Mouse (Mus musculus) heart, postnatal 14 days (tissue): Measurements from ENCODE around the gene Foxg1. TPM values are rescaled to one million over a fixed set of nuclear protein-coding genes. Genes with fewer than 3 reads are reported as not detected.

Experiments
- DNase-seq, 2 experiments: peaks; one replicate each; pipeline ENCODE4 v3.0.0; 2021 to 2022
- intact Hi-C: fragments of 180-260 bp; cut with DNase I; formaldehyde crosslinking; loops from one replicate; pipeline ENCODE4 v1.15.1; 2025
- long read RNA-seq, 2 experiments: library from polyadenylated mRNA; stranded (forward); transcript quantifications; one replicate each; pipeline ENCODE4 v2.0.0; 2021
- total RNA-seq, 2 experiments: library from RNA; stranded (reverse); gene quantifications; 2 replicates each; pipeline ENCODE4 v1.2.3; 2021

Foxg1 gene
- not detected for total RNA-seq
- long read RNA-seq, experiment 1: 0 reads
- long read RNA-seq, experiment 2: 0 reads

DNA sequence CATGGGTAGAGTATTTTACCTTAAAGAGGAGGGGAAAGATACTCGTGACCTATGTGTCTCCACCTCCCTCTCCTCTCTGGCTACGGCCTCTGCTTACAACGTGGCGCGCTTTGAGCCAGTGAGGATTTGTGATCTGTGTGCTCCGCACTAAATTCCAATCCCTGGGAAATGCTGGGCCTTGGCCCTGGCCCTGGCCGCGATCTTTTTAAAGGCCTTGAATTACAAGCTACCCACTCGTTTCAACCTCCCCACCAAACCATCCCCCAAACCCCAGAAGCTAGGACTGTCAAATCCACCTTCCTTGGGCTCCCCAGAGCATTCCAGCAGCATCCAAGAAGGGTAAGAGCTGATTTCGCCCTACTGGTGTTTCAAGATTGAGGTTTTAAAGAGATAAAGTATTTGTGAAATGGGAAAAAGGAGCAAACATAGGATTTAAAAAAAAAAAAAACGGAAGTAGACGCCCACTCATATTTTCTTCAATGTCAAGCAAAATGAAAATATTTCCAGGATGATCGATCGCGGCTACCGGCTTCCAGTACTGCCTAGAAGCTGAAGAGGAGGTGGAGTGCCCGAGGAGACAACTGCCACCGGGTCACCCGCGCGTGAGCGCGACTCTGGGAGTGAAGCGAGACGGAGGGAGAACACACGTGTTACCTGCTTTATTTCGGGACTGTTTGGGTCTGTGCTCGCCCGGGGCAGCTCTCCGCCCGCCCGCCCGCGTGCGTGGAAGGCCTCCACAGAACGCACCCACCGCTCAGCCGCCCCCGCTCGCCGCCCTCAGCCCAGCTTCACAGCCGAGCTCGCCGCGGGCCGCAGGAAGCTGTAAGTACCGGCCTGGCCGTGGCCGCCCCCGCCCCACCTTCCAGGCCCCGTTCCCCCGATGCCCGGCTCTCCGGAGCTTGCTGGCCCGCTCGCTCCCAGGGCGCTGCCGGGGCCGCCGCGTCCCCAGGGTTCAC is at the start of gene Foxg1:
Foxg1 (plus strand) TSS at position 96 of the 956 bp plus-strand sequence.
- intact Hi-C loops: no loop called here
- DNase-seq: no peak

- intact Hi-C loops: no loop called here
- no peak for DNase-seq
Observed at GRCm38 (mm10) chr12:49349697-49350096, 32.8 kb upstream of the Foxg1 start.

DNA sequence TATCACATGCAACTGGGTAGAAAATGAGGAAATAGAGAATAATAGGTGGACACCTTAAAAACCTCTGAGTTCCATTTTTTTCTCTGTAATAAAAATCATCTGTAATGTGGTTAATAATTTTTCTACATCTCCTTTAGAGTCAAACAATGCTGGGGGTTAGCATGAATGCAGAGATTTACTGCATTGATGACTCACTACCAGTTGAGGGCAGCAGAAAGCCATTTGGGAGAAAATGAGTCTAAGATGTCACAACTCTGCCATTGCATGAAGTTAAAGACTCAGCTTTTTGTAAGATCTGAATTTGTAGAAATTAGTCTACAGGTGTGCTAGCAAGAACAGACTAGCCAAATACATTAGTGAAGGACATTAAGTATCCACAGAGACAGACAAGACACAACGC is 13.5 kb upstream of the Foxg1 start:
- intact Hi-C loops: no loop called here
- no peak for DNase-seq

- DNase-seq: no peak
- intact Hi-C loops: loop anchor here (2.0 to 5.0 kb wide), 3 partner anchors 930 to 1817 kb away; no protein-coding TSS in a partner anchor
Observed at GRCm38 (mm10) chr12:49372170-49372569, 10.3 kb upstream of the Foxg1 start.

DNA sequence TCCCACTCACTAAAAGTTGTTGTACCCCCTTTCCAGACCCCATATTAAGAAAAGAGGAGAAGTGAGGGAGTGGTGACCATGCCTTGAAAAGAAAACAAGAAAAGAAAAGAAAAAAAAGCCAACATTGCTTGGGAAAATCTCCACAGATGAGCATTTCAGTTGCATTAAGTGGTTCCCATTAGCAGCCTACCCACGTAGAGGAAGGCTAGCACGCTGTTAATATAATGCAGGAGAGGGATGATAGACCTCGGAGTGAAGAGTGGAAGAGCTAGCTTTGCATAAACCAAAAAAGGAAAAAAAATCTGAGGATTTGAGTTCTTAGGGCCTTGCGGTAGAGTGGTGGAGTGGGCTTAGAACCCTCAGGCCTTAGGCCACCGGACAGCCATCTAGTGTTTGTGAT is 9.3 kb upstream of the Foxg1 start:
- no peak for DNase-seq
- intact Hi-C loops: loop anchor here (2.0 to 5.0 kb wide), 3 partner anchors 929 to 1816 kb away; no protein-coding TSS in a partner anchor

GRCm38 (mm10) chr12:49373821-49374605 is 8.4 kb upstream of the Foxg1 start:
- no peak for DNase-seq
- intact Hi-C loops: loop anchor here (2.0 to 5.0 kb wide), 3 partner anchors 928 to 1815 kb away; no protein-coding TSS in a partner anchor

- no peak for DNase-seq
- intact Hi-C loops: loop anchor here (5.0 kb wide), 1 partner anchor 928 kb away; no protein-coding TSS in a partner anchor
Observed at GRCm38 (mm10) chr12:49374606-49374995, 7.9 kb upstream of the Foxg1 start.

GRCm38 (mm10) chr12:49375427-49376317 is 6.8 kb upstream of the Foxg1 start:
- DNase-seq: no peak
- intact Hi-C loops: no loop called here

GRCm38 (mm10) chr12:49376318-49376992 is 6.0 kb upstream of the Foxg1 start:
- no peak for DNase-seq
- intact Hi-C loops: no loop called here

- DNase-seq: no peak
- intact Hi-C loops: no loop called here
Observed at GRCm38 (mm10) chr12:49377281-49377970, 5.0 kb upstream of the Foxg1 start.

DNA sequence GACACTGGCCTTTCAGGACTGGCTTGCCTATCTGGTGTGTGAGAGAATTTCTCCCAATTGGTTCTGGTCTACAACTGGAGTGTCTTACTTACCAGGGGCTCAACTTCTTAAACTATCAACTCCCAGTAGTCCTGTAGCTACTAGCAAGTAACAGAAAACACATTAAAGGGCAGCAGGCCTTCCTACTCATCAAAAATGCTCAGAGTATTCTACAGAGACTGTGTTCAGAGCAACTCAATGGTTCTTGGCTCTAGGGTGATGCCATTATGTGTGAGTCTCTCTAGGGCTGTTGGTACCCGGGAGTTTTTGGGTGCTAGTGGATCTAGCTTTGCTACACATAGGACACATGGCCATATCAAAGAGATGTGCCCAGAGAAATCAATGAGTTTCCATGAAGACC is 3.5 kb upstream of the Foxg1 start:
- intact Hi-C loops: no loop called here
- DNase-seq: no peak

DNA sequence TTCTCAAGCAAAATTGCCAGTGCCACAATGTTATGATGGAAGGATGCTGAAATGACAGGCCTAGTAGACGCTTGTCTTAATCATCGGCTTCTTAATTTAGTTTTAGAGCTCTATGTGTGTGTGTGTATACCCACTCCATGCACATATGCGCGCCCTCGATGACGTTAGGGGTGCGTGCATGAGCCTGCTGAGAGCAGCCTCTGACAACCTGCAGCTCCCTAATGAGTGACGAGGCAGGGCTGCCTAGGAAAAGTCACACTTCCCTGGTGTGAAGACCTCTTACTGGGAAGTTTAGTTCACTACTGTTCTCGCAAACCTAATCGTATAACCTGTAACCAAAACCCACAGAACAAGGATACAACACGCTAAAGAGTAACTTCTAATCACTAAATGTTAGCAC is 3.0 kb upstream of the Foxg1 start:
- intact Hi-C loops: no loop called here
- DNase-seq: no peak

- no peak for DNase-seq
- intact Hi-C loops: no loop called here
Observed at GRCm38 (mm10) chr12:49380442-49380841, 2.0 kb upstream of the Foxg1 start.

DNA sequence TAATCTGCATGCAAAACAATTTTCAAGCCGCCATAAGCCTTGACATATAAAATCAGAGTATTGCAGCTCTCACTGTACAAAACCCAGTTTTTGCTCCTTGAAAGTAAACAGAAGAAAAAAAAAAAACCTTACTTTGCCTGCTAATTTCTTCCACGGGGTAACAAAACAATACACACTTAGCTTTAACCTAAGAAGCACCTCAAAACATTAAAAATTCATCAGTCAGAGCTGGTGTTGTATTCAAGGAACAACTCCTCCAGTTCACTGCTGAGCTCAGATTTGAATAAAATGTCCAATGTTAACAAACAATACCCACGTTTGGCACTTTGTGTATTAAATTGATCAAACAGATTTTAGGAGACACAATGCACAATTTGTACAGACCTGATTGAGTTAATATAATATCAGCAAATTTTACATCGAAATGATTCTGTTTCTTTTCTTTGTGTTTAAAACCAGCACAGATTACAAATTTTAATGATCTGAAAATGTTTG is 1.4 kb upstream of the Foxg1 start:
- no peak for DNase-seq
- intact Hi-C loops: no loop called here

- no peak for DNase-seq
- intact Hi-C loops: no loop called here
Observed at GRCm38 (mm10) chr12:49381721-49382365, 617 bp upstream of the Foxg1 start.

DNA sequence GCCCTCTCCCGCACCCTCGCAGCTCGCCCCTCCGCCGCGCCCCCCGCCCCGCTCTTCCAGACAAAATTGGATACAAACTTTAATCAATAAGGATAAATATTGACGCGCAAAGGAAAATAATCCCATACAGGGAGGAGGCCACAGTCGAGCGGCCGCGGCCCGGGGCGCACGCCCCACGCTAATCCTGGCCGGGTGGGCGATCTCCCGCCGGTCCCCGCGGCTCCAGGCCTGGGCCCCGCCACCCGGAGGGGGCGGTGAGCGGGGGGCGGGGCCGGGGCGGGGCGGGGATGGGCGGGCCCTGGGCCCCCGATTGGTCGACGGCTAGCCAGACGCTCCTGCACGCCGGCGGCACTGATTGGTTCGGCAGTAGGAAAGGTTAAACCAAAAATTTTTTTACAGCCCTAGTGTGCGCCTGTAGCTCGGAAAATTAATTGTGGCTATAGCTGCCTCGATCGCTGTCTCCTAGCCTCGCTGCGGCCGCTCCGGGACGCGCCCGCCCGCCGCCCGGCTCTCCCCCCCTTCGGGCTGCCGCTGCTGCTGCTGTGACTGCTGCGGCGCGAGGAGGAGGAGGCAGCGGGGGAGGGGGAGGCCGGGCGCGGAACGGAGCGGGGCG is 1.2 kb downstream of the Foxg1 start:
- DNase-seq: no peak
- intact Hi-C loops: no loop called here

GRCm38 (mm10) chr12:49384295-49384875 is 1.9 kb downstream of the Foxg1 start:
- intact Hi-C loops: no loop called here
- DNase-seq: no peak
